In genomic region chr6:127351691-127352090, GRCm38 (mm10) we compare ENCODE assay signal across 23 mouse cellular contexts.
DNase-seq lines count a peak whose midpoint lies in the region; ATAC-seq lines count a peak whose summit lies in the region.
"Had no signal": no experiment of that assay in that cellular context is flagged by ENCODE, and none has a peak within 500 bp of the region (broad histone marks: within the 10 kb centered on the region; RNA-seq: fewer than 3 reads in every experiment).

No protein-coding gene starts in this region.

- no peak overlapping the region for H3K4me2 ChIP-seq in midbrain, embryonic 15.5 days
- H3K4me2 ChIP-seq: embryonic facial prominence, embryonic 15.5 days; forebrain, embryonic 15.5 days; heart, embryonic 13.5 days had no signal

- H3K4me1 ChIP-seq in midbrain, embryonic 15.5 days = no peaks in the 10 kb centered on the region

- WGBS in midbrain, embryonic 15.5 days = 88% methylated on average over 5 of the region's 5 CpGs

- no peaks in the 10 kb centered on the region for H3K27me3 ChIP-seq in midbrain, embryonic 15.5 days (replicated peaks)
- H3K27me3 ChIP-seq: embryonic facial prominence, embryonic 15.5 days; forebrain, embryonic 15.5 days; heart, embryonic 13.5 days had no signal

- H3K4me3 ChIP-seq in midbrain, embryonic 15.5 days = no peak overlapping the region
- H3K4me3 ChIP-seq: embryonic facial prominence, embryonic 15.5 days; erythroblast, embryonic 14.5 days; forebrain, embryonic 10.5 days; forebrain, embryonic 15.5 days; heart, adult 2 months; heart, embryonic 13.5 days had no signal

- ATAC-seq in granulocyte monocyte progenitor cell, adult 5-6 weeks (replicated peaks; ENCODE audit: poor library complexity, severe bottlenecking) = peak; percentile 90
- ATAC-seq in monocyte, adult 5-6 weeks (replicated peaks; ENCODE audit: insufficient number of reproducible peaks, low FRiP score, low TSS enrichment, poor library complexity, severe bottlenecking) = peak; percentile 93
- no peak for ATAC-seq in midbrain, embryonic 15.5 days (replicated peaks)
- ATAC-seq: forebrain, embryonic 15.5 days; hindbrain, embryonic 16.5 days; inflammation-experienced regulatory T-cells, adult 6 months had no signal

- H3K36me3 ChIP-seq in midbrain, embryonic 15.5 days (replicated peaks) = no peaks in the 10 kb centered on the region
- H3K36me3 ChIP-seq: embryonic facial prominence, embryonic 15.5 days; forebrain, embryonic 10.5 days; forebrain, embryonic 15.5 days; heart, embryonic 13.5 days had no signal

- peak; percentile 67 to 73 for DNase-seq in adrenal gland, adult (ENCODE audit: inconsistent age in 2 of 2, low spot score in 1 of 2)
- no peak for DNase-seq in adrenal gland, adult 8-10 months
- peak; percentile 54 for DNase-seq in lung, postnatal 36 days
- no peak for DNase-seq in lung, adult 18-20 months
- no peak for DNase-seq in thymus, postnatal 36 days
- DNase-seq: adrenal gland, postnatal 14 days; cerebellum, adult 18-20 months; cerebellum, adult 9-11 months; cerebellum, postnatal 36 days; embryo, embryonic 11 days; gastrocnemius, postnatal 10 days; heart, adult 2 months; heart, postnatal 36 days had no signal

- H3K27ac ChIP-seq in midbrain, embryonic 15.5 days = no peak overlapping the region
- H3K27ac ChIP-seq: embryonic facial prominence, embryonic 15.5 days; forebrain, embryonic 10.5 days; forebrain, embryonic 15.5 days; heart, adult 2 months; heart, embryonic 13.5 days had no signal

- H3K9ac ChIP-seq in midbrain, embryonic 15.5 days = no peak overlapping the region
- H3K9ac ChIP-seq: embryonic facial prominence, embryonic 15.5 days; forebrain, embryonic 15.5 days; heart, embryonic 13.5 days had no signal

- H3K9me3 ChIP-seq in midbrain, embryonic 15.5 days = no peaks in the 10 kb centered on the region
- H3K9me3 ChIP-seq: embryonic facial prominence, embryonic 15.5 days; forebrain, embryonic 10.5 days; forebrain, embryonic 15.5 days; heart, embryonic 13.5 days had no signal

Comparison
In these comparisons a context has a peak if more than half of its experiments do, and no peak if none do; other contexts are left out.
1. DNase-seq: peak in adrenal gland, adult (2 of 2) and lung, postnatal 36 days (single experiment); none in adrenal gland, adult 8-10 months (single experiment), lung, adult 18-20 months (0 of 2) and thymus, postnatal 36 days (0 of 2).